Mouse (Mus musculus) stomach, embryonic 14.5 days (tissue): ENCODE results near the gene Cbx5. TPM values are rescaled to one million over a fixed set of nuclear protein-coding genes. Genes with fewer than 3 reads are reported as not detected.
"Not testable (repeated sequence)": the region's sequence is repeated elsewhere in the genome, so short reads cannot be mapped to it uniquely, and the experiment has no call there.

Experiments
- ATAC-seq: fragments of 200-750 bp; cut with Nextera tagmentation; 2 replicates; pipeline ENCODE4 v1.8.0; 2017; ENCODE audit warnings: low read depth, moderate TSS enrichment; ENCODE audit not compliant: insufficient number of reproducible peaks, insufficient read depth, low FRiP score
- H3K27ac ChIP-seq: fragments of 300-500 bp; sonication (generic); 2 replicates; pipeline ENCODE4 v1.5.1; 2014; ENCODE audit warnings: mild to moderate bottlenecking, low read length, moderate library complexity, mixed read lengths
- H3K27me3 ChIP-seq: fragments of 300-500 bp; sonication (generic); 2 replicates; pipeline ENCODE4 v1.6.1; 2014; ENCODE audit warnings: low read length, control low read depth, mixed read lengths; ENCODE audit not compliant: control insufficient read depth, insufficient read depth
- H3K36me3 ChIP-seq: fragments of 300-500 bp; sonication (generic); 2 replicates; pipeline ENCODE4 v1.6.1; 2014; ENCODE audit warnings: mild to moderate bottlenecking, control low read depth, low read length, moderate library complexity, mixed read lengths; ENCODE audit not compliant: control insufficient read depth, insufficient read depth
- H3K4me1 ChIP-seq: fragments of 300-500 bp; sonication (generic); 2 replicates; pipeline ENCODE4 v1.6.1; 2014; ENCODE audit warnings: low read length, control low read depth, mixed read lengths; ENCODE audit not compliant: control insufficient read depth, insufficient read depth
- H3K4me2 ChIP-seq: fragments of 300-500 bp; sonication (generic); replicated peaks from 2 replicates; pipeline ENCODE4 v1.6.1; 2014; ENCODE audit warnings: low read depth, low read length, control low read depth
- H3K4me3 ChIP-seq: fragments of 300-500 bp; sonication (generic); 2 replicates; pipeline ENCODE4 v1.5.1; 2014; ENCODE audit warnings: low read depth, low read length, control low read depth
- H3K9ac ChIP-seq: fragments of 300-500 bp; sonication (generic); replicated peaks from 2 replicates; pipeline ENCODE4 v1.6.1; 2014; ENCODE audit warnings: low read depth, mild to moderate bottlenecking, control low read depth, low read length, moderate library complexity, mixed read lengths
- H3K9me3 ChIP-seq: fragments of 300-500 bp; sonication (generic); 2 replicates; pipeline ENCODE4 v1.6.1; 2016; ENCODE audit warnings: low read depth, low read length, control low read depth; ENCODE audit not compliant: control insufficient read depth
- WGBS: fragments of 180-500 bp; shearing (Covaris S2); extraction: QIAGEN DNeasy Blood & Tissue Kit; methylation state at CpG from one replicate; pipeline ENCODE4 v1.1.7; 2014; 5-methylcytosine and 5-hydroxymethylcytosine counted together
- polyA plus RNA-seq: library from polyadenylated mRNA; unstranded; fragments of >200 nt; fragmentation: Nextera tagmentation; extraction: Ambion mirVana; gene quantifications from 2 replicates; pipeline ENCODE4 v1.2.1, GENCODE M21; 2014

Gene Cbx5
- polyA plus RNA-seq, 1 experiment from 2014 or later = 154 TPM

- Histone ChIP-seq H3K27me3 (no peaks in the 10 kb centered on the region), H3K27ac (no peak overlapping the region), H3K4me3 (no peak overlapping the region), H3K4me2 (no peak overlapping the region), H3K9me3 (no peaks in the 10 kb centered on the region), H3K9ac (no peak overlapping the region), H3K4me1 (peaks cover 7% of the 10 kb centered on the region), H3K36me3 (peaks cover 57% of the 10 kb centered on the region)
- no peak for ATAC-seq
Observed at GRCm38 (mm10) chr15:103247782-103248400, 8.3 kb upstream of the Cbx5 start.

GRCm38 (mm10) chr15:103247078-103247781, 7.6 kb upstream of the Cbx5 start:
- no peak overlapping the region for H3K4me3 ChIP-seq
- 89% methylated on average over 9 of the region's 9 CpGs for WGBS
- no peaks in the 10 kb centered on the region for H3K27me3 ChIP-seq
- no peaks in the 10 kb centered on the region for H3K9me3 ChIP-seq
- no peak overlapping the region for H3K4me2 ChIP-seq
- H3K36me3 ChIP-seq = peaks cover 64% of the 10 kb centered on the region
- H3K9ac ChIP-seq = no peak overlapping the region
- H3K4me1 ChIP-seq = peaks cover 14% of the 10 kb centered on the region
- no peak for ATAC-seq
- no peak overlapping the region for H3K27ac ChIP-seq

- H3K4me1 ChIP-seq = peaks cover 15% of the 10 kb centered on the region
- H3K4me3 ChIP-seq = no peak overlapping the region
- no peak for ATAC-seq
- no peaks in the 10 kb centered on the region for H3K9me3 ChIP-seq
- WGBS = 73% methylated on average over 6 of the region's 6 CpGs
- no peak overlapping the region for H3K9ac ChIP-seq
- no peaks in the 10 kb centered on the region for H3K27me3 ChIP-seq
- no peak overlapping the region for H3K4me2 ChIP-seq
- peaks cover 70% of the 10 kb centered on the region for H3K36me3 ChIP-seq
- H3K27ac ChIP-seq = no peak overlapping the region
Observed at GRCm38 (mm10) chr15:103245616-103246015, 6.0 kb upstream of the Cbx5 start.

GRCm38 (mm10) chr15:103242885-103243284, 3.3 kb upstream of the Cbx5 start:
- Histone ChIP-seq H3K36me3 (peaks cover 57% of the 10 kb centered on the region), H3K9me3 (no peaks in the 10 kb centered on the region), H3K4me2 (peak overlapping the region; percentile 83), H3K9ac (0 out of 2 replicates have a peak overlapping the region, but pooled peaks have one; percentile 29), H3K4me3 (peak overlapping the region; percentile 55), H3K4me1 (peaks cover 15% of the 10 kb centered on the region), H3K27me3 (no peaks in the 10 kb centered on the region), H3K27ac (no peak overlapping the region)
- no peak for ATAC-seq
- WGBS = 61% methylated on average over 8 of the region's 8 CpGs

GRCm38 (mm10) chr15:103241071-103242018, 1.7 kb upstream of the Cbx5 start:
- ATAC-seq = not testable (repeated sequence)
- 7% methylated on average over 12 of the region's 12 CpGs for WGBS

GRCm38 (mm10) chr15:103240160-103241028, 778 bp upstream of the Cbx5 start, which contains the start of gene Hnrnpa1:
Gene Hnrnpa1, plus strand, starts transcription at chr15:103240432.
- Histone ChIP-seq H3K9me3 (no peaks in the 10 kb centered on the region), H3K27ac (peak within 1 kb of the TSS; percentile 90), H3K4me2 (peak within 1 kb of the TSS; percentile 83), H3K36me3 (peaks cover 32% of the 10 kb centered on the region), H3K4me1 (peaks cover 15% of the 10 kb centered on the region), H3K4me3 (peak within 1 kb of the TSS; percentile 55), H3K9ac (peak within 1 kb of the TSS; percentile 71), H3K27me3 (no peaks in the 10 kb centered on the region)
- WGBS = under 1% methylated on average over 47 of the region's 47 CpGs
- peak; percentile 90 for ATAC-seq

More at GRCm38 (mm10) chr15:103241071-103242018, 1.7 kb upstream of the Cbx5 start:
- Histone ChIP-seq H3K4me2 (peak overlapping the region; percentile 83), H3K27ac (peak overlapping the region; percentile 90), H3K4me3 (peak overlapping the region; percentile 55), H3K36me3 (peaks cover 41% of the 10 kb centered on the region), H3K4me1 (peaks cover 15% of the 10 kb centered on the region), H3K9ac (peak overlapping the region; percentile 71)
- not testable (repeated sequence) for H3K9me3 ChIP-seq, H3K27me3 ChIP-seq

- Histone ChIP-seq H3K9me3 (no peaks in the 10 kb centered on the region), H3K36me3 (peaks cover 28% of the 10 kb centered on the region), H3K4me2 (peak overlapping the region; percentile 54), H3K27me3 (no peaks in the 10 kb centered on the region), H3K4me3 (peak overlapping the region; percentile 55), H3K27ac (peak overlapping the region; percentile 90), H3K9ac (peak overlapping the region; percentile 49), H3K4me1 (peaks cover 15% of the 10 kb centered on the region)
- 0% methylated on average over 26 of the region's 26 CpGs for WGBS
- ATAC-seq = peak; percentile 92
Observed at GRCm38 (mm10) chr15:103239130-103239684, 409 bp downstream of the Cbx5 start.
